Mouse (Mus musculus): ENCODE data around the gene Wwox. TPM values are rescaled to one million over a fixed set of nuclear protein-coding genes. Genes with fewer than 3 reads are reported as not detected.

The Wwox gene
- polyA plus RNA-seq, 1 experiment from 2014 or later: 6.6 TPM

- no peak overlapping the region for H3K4me3 ChIP-seq (ENCODE audit: inconsistent target)
- no peaks in the 10 kb centered on the region for H3K36me3 ChIP-seq (ENCODE audit: inconsistent target)
- WGBS (ENCODE audit: missing documents): 71% methylated on average over 10 of the region's 10 CpGs
- no peaks in the 10 kb centered on the region for H3K79me2 ChIP-seq (ENCODE audit: inconsistent target)
- no peak overlapping the region for H3K27ac ChIP-seq
Observed at GRCm38 (mm10) chr8:115136888-115137287, 697.4 kb downstream of the Wwox start.

GRCm38 (mm10) chr8:115141614-115142013, 702.2 kb downstream of the Wwox start:
- 98% methylated on average over 8 of the region's 8 CpGs for WGBS (ENCODE audit: missing documents)
- H3K36me3 ChIP-seq (ENCODE audit: inconsistent target): no peaks in the 10 kb centered on the region
- no peak overlapping the region for H3K4me3 ChIP-seq (ENCODE audit: inconsistent target)
- H3K27ac ChIP-seq: no peak overlapping the region
- H3K79me2 ChIP-seq (ENCODE audit: inconsistent target): no peaks in the 10 kb centered on the region

GRCm38 (mm10) chr8:115143530-115144320, 704.3 kb downstream of the Wwox start:
- Histone ChIP-seq H3K27ac (no peak overlapping the region), H3K79me2 (ENCODE audit: inconsistent target) (no peaks in the 10 kb centered on the region), H3K4me3 (ENCODE audit: inconsistent target) (no peak overlapping the region), H3K36me3 (ENCODE audit: inconsistent target) (no peaks in the 10 kb centered on the region)
- 74% methylated on average over 9 of the region's 9 CpGs for WGBS (ENCODE audit: missing documents)

GRCm38 (mm10) chr8:115147006-115147405, 707.6 kb downstream of the Wwox start:
- 93% methylated on average over 9 of the region's 9 CpGs for whole genome bisulfite sequencing (ENCODE audit: missing documents)
- Histone ChIP-seq H3K36me3 (ENCODE audit: inconsistent target) (no peaks in the 10 kb centered on the region), H3K4me3 (ENCODE audit: inconsistent target) (no peak overlapping the region), H3K79me2 (ENCODE audit: inconsistent target) (no peaks in the 10 kb centered on the region), H3K27ac (no peak overlapping the region)

GRCm38 (mm10) chr8:115150446-115151109, 711.1 kb downstream of the Wwox start:
- WGBS (ENCODE audit: missing documents): 95% methylated on average over 24 of the region's 24 CpGs
- Histone ChIP-seq H3K36me3 (ENCODE audit: inconsistent target) (no peaks in the 10 kb centered on the region), H3K4me3 (ENCODE audit: inconsistent target) (no peak overlapping the region), H3K27ac (no peak overlapping the region), H3K79me2 (ENCODE audit: inconsistent target) (no peaks in the 10 kb centered on the region)

- Histone ChIP-seq H3K4me3 (ENCODE audit: inconsistent target) (no peak overlapping the region), H3K36me3 (ENCODE audit: inconsistent target) (no peaks in the 10 kb centered on the region), H3K27ac (no peak overlapping the region), H3K79me2 (ENCODE audit: inconsistent target) (no peaks in the 10 kb centered on the region)
- WGBS (ENCODE audit: missing documents): 34% methylated on average over 5 of the region's 6 CpGs
Observed at GRCm38 (mm10) chr8:115151416-115151815, 712.0 kb downstream of the Wwox start.

GRCm38 (mm10) chr8:115154096-115154495, 714.6 kb downstream of the Wwox start:
- WGBS (ENCODE audit: missing documents): 96% methylated on average over 10 of the region's 10 CpGs
- Histone ChIP-seq H3K4me3 (ENCODE audit: inconsistent target) (no peak overlapping the region), H3K27ac (no peak overlapping the region), H3K36me3 (ENCODE audit: inconsistent target) (no peaks in the 10 kb centered on the region), H3K79me2 (ENCODE audit: inconsistent target) (no peaks in the 10 kb centered on the region)

- Histone ChIP-seq H3K79me2 (ENCODE audit: inconsistent target) (no peaks in the 10 kb centered on the region), H3K4me3 (ENCODE audit: inconsistent target) (no peak overlapping the region), H3K36me3 (ENCODE audit: inconsistent target) (no peaks in the 10 kb centered on the region), H3K27ac (no peak overlapping the region)
- WGBS (ENCODE audit: missing documents): 40% methylated on average over 8 of the region's 8 CpGs
Observed at GRCm38 (mm10) chr8:115156142-115156541, 716.7 kb downstream of the Wwox start.

GRCm38 (mm10) chr8:115157977-115158720, 718.7 kb downstream of the Wwox start:
- Histone ChIP-seq H3K79me2 (ENCODE audit: inconsistent target) (no peaks in the 10 kb centered on the region), H3K36me3 (ENCODE audit: inconsistent target) (no peaks in the 10 kb centered on the region), H3K4me3 (ENCODE audit: inconsistent target) (no peak overlapping the region), H3K27ac (no peak overlapping the region)
- 90% methylated on average over 12 of the region's 12 CpGs for WGBS (ENCODE audit: missing documents)

GRCm38 (mm10) chr8:115158721-115159111, 719.3 kb downstream of the Wwox start:
- no peaks in the 10 kb centered on the region for H3K79me2 ChIP-seq (ENCODE audit: inconsistent target)
- 53% methylated on average over 6 of the region's 8 CpGs for WGBS (ENCODE audit: missing documents)
- H3K27ac ChIP-seq: no peak overlapping the region
- no peaks in the 10 kb centered on the region for H3K36me3 ChIP-seq (ENCODE audit: inconsistent target)
- H3K4me3 ChIP-seq (ENCODE audit: inconsistent target): no peak overlapping the region

GRCm38 (mm10) chr8:115159208-115159607, 719.8 kb downstream of the Wwox start:
- Histone ChIP-seq H3K79me2 (ENCODE audit: inconsistent target) (no peaks in the 10 kb centered on the region), H3K4me3 (ENCODE audit: inconsistent target) (peak overlapping the region; percentile 28; the same call in 1 of the 2 replicates), H3K27ac (no peak overlapping the region), H3K36me3 (ENCODE audit: inconsistent target) (no peaks in the 10 kb centered on the region)
- 8% methylated on average over 18 of the region's 18 CpGs for WGBS (ENCODE audit: missing documents)

- H3K36me3 ChIP-seq (ENCODE audit: inconsistent target): no peaks in the 10 kb centered on the region
- no peak overlapping the region for H3K27ac ChIP-seq
- H3K79me2 ChIP-seq (ENCODE audit: inconsistent target): no peaks in the 10 kb centered on the region
- under 1% methylated on average over 22 of the region's 22 CpGs for WGBS (ENCODE audit: missing documents)
- peak overlapping the region; percentile 28 for H3K4me3 ChIP-seq (ENCODE audit: inconsistent target)
Observed at GRCm38 (mm10) chr8:115159711-115160374, 720.4 kb downstream of the Wwox start.

GRCm38 (mm10) chr8:115160407-115160806, 721.0 kb downstream of the Wwox start:
- H3K27ac ChIP-seq: no peak overlapping the region
- H3K4me3 ChIP-seq (ENCODE audit: inconsistent target): peak overlapping the region; percentile 28
- no peaks in the 10 kb centered on the region for H3K79me2 ChIP-seq (ENCODE audit: inconsistent target)
- no peaks in the 10 kb centered on the region for H3K36me3 ChIP-seq (ENCODE audit: inconsistent target)
- 89% methylated on average over 5 of the region's 5 CpGs for WGBS (ENCODE audit: missing documents)

- Histone ChIP-seq H3K79me2 (ENCODE audit: inconsistent target) (no peaks in the 10 kb centered on the region), H3K4me3 (ENCODE audit: inconsistent target) (no peak overlapping the region), H3K36me3 (ENCODE audit: inconsistent target) (no peaks in the 10 kb centered on the region), H3K27ac (no peak overlapping the region)
- 97% methylated on average over 8 of the region's 9 CpGs for WGBS (ENCODE audit: missing documents)
Observed at GRCm38 (mm10) chr8:115161520-115161919, 722.1 kb downstream of the Wwox start.
